Mouse (Mus musculus) small intestine, adult 2 months (tissue): Measurements from ENCODE around the gene Csmd2. TPM values are rescaled to one million over a fixed set of nuclear protein-coding genes. Genes with fewer than 3 reads are reported as not detected.

Source experiments
- H3K27ac ChIP-seq: fragments of 200-500 bp; 2 replicates; pipeline ENCODE4 v1.5.1; 2012; ENCODE audit warnings: low read depth, low read length, control low read depth, inconsistent platforms; ENCODE audit not compliant: insufficient read depth
- H3K27me3 ChIP-seq: fragments of 200-500 bp; 2 replicates; pipeline ENCODE4 v1.6.1; 2012; ENCODE audit warnings: mild to moderate bottlenecking, moderate library complexity, low read length, inconsistent platforms; ENCODE audit not compliant: control insufficient read depth, insufficient read depth
- H3K36me3 ChIP-seq: fragments of 200-500 bp; 2 replicates; pipeline ENCODE4 v1.6.1; 2012; ENCODE audit warnings: mild to moderate bottlenecking, low read length, control low read depth, inconsistent platforms; ENCODE audit not compliant: control insufficient read depth, insufficient read depth
- H3K4me1 ChIP-seq: fragments of 200-500 bp; 2 replicates; pipeline ENCODE4 v1.6.1; 2012; ENCODE audit warnings: low read length, inconsistent platforms, mixed read lengths; ENCODE audit not compliant: control insufficient read depth, insufficient read depth, insufficient read length
- H3K4me3 ChIP-seq: fragments of 200-500 bp; 2 replicates; pipeline ENCODE4 v1.5.1; 2012; ENCODE audit warnings: low read depth, mild to moderate bottlenecking, control low read depth, inconsistent platforms, low read length, moderate library complexity
- CTCF ChIP-seq: fragments of 200-500 bp; IDR thresholded peaks from 2 replicates; pipeline ENCODE4 v1.5.1; 2012; ENCODE audit warnings: low read depth, mild to moderate bottlenecking, control low read depth, inconsistent platforms, low read length, moderate library complexity, mixed read lengths; ENCODE audit not compliant: insufficient replicate concordance, insufficient read length; ENCODE audit errors: extremely low read depth
- POLR2A ChIP-seq: fragments of 200-500 bp; IDR thresholded peaks from 2 replicates; pipeline ENCODE4 v1.6.1; 2012; ENCODE audit warnings: low read depth, mild to moderate bottlenecking, control low read depth, inconsistent platforms, low read length, moderate library complexity
- WGBS: fragments of 180-500 bp; shearing (Covaris S2); methylation state at CpG from one replicate; pipeline ENCODE4 v1.1.7; 2018; 5-methylcytosine and 5-hydroxymethylcytosine counted together
- polyA plus RNA-seq: library from polyadenylated mRNA; depleted of rRNA; stranded (reverse); fragments of >200 nt; gene quantifications from 2 replicates; pipeline ENCODE4 v1.2.3, GENCODE M21; 2012

Csmd2 gene
- polyA plus RNA-seq, 1 experiment, result 0.01 TPM

DNA sequence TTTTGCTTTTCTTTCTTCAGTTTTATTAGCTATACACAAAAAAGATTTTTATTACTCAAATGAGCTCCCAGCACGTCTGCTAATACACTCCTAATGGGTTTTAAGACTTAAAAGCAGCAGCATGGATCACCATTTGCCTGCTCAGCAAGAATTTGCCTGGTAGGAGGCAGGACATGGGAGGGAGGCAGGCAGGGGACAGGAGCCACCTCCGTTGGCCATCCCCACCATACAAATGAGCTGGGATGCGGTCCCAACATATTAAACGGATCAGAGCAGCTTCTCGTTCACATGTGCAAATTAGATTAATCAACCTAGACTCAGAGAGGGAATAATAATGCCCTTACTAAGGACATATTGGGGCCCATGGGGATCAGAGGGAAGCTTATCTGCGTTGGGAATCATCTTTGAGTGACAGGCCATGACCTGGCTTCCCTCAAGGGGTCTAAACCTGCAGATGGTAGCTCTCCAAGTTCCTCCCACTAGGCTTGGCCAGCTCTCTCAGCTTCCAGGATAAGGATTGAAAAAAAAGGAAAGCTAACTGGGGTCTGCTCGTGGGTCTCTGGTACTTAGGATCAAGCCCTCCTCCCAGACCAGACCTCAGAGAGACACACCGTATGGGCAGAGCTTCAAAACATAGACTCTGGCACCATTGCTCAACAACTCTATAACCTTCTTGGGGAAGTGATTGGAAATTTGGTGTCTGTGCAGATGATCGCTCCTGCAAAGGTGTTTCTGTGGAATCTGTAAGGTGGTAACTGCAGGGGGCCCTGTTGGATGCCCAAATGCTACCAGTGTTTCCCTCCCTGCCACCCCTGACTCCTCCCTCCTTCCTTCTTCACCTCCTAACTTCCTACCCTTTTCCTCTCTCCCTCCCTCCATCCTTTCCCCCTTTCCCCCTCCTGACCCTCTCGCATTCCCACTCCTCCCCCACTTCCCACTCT is 153.8 kb downstream of the Csmd2 start:
- Histone ChIP-seq H3K4me3 (no peak overlapping the region), H3K27me3 (no peaks in the 10 kb centered on the region), H3K36me3 (no peaks in the 10 kb centered on the region), H3K4me1 (no peaks in the 10 kb centered on the region), H3K27ac (no peak overlapping the region)
- TF ChIP-seq POLR2A (no peak), CTCF (no peak)
- WGBS, result 70% methylated on average over 10 of the region's 10 CpGs

DNA sequence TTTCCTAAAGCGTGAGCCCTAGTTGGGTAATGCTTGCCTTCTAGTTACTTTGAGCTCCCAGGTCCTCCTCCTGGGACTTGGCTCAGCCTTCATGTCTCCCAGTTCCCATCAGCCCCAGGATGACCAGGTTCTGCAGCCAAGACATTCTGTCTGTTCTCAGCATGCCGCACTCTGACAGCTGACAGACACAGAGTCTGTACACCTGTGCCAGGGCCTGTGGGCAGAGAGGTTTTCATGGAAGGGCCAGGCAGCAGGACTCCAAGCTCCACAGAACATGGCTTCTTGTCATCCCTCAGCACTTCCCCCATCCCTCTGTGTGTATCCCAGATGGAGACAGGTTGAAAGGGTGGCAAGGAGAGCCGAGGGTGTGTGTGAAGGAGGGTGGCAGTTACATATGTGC is 154.6 kb downstream of the Csmd2 start:
- Histone ChIP-seq H3K27me3 (no peaks in the 10 kb centered on the region), H3K27ac (no peak overlapping the region), H3K4me1 (no peaks in the 10 kb centered on the region), H3K4me3 (no peak overlapping the region), H3K36me3 (no peaks in the 10 kb centered on the region)
- TF ChIP-seq CTCF (no peak), POLR2A (no peak)
- 72% methylated on average over 3 of the region's 3 CpGs for WGBS

DNA sequence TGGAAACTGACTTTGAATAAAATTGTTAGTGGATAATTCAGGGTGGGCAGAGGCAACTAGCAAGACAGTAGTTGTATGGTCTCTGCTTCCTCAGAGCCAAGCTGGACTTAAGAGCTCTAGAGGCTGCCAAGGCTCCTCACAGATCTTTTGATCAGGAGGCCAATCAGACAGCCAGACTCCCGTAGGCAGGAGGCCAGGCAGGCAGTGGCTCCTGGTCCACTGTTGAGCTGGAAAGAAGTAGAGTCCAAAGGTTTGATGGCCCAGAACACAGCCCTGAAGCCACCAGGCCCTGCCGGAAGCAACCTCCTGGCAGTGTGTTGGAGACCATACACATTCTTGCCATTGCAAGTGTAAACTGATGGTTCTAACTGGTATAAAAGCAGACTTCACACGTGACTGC is 155.5 kb downstream of the Csmd2 start:
- no peaks in the 10 kb centered on the region for H3K36me3 ChIP-seq
- no peak overlapping the region for H3K27ac ChIP-seq
- no peak overlapping the region for H3K4me3 ChIP-seq
- no peaks in the 10 kb centered on the region for H3K27me3 ChIP-seq
- 76% methylated on average over 3 of the region's 3 CpGs for WGBS
- TF ChIP-seq POLR2A (no peak), CTCF (no peak)
- no peaks in the 10 kb centered on the region for H3K4me1 ChIP-seq

DNA sequence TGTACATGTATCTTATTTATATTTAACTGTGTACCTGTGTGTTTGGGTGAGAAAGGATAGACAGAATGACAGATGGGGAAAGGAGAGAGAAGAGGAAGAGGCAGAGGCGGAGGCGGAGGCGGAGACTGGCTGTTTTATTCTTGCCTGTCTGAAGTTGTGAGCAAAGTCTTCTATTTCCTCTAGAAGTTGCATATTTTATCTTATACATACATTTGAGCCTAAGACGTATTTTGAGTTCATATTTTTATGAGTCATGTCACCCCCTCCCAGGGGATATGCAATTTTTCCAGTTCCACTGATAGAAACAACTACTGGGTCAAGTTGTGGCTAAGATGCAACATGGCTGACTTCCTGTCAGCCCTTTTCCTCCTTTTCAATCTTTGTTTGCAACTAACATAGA is 161.9 kb downstream of the Csmd2 start:
- H3K27me3 ChIP-seq, result no peaks in the 10 kb centered on the region
- TF ChIP-seq POLR2A (no peak), CTCF (no peak)
- no peaks in the 10 kb centered on the region for H3K4me1 ChIP-seq
- H3K4me3 ChIP-seq, result no peak overlapping the region
- no peak overlapping the region for H3K27ac ChIP-seq
- H3K36me3 ChIP-seq, result no peaks in the 10 kb centered on the region
- 88% methylated on average over 4 of the region's 4 CpGs for WGBS

DNA sequence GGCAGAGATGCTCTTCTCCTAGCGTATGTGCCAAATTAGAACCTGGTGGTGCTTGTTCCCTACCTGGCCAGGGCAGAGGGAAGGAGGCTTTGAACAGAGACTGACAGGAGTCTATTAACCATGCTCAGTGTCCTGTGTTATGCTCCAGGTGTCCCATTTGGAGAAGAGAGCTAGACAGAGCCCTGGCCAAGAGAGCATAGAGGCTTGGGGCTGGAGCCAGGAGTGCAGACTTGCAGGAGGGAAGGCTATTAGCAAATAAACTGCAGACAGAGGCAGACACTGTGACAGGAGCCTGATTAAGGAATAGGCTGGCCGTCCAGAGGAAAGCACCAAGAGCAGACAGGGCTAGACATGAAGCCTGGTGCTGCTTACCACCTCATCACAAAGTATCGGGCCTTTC is 164.4 kb downstream of the Csmd2 start:
- Histone ChIP-seq H3K36me3 (no peaks in the 10 kb centered on the region), H3K27ac (no peak overlapping the region), H3K27me3 (no peaks in the 10 kb centered on the region), H3K4me3 (no peak overlapping the region), H3K4me1 (no peaks in the 10 kb centered on the region)
- TF ChIP-seq POLR2A (no peak), CTCF (no peak)
- 62% methylated on average over 3 of the region's 3 CpGs for WGBS

DNA sequence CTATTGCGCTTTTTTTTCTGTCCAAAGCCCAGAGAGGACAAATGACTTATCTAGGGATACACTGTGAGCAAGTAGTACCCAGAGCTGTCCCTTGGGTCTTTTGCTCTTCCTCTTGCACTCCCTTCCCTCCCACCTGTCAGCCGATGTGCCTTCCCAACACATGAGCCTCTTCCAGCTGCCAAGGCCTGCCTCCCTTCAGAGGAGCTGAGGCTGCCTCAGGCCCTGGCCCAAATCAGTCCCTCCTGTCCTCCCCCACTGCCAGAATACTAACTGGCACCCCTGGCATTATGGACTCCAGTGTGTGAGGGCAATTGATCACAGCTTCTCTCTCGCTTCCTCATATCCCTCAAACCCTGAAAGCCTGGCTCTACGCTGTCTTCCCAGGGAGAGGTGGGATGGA is 165.5 kb downstream of the Csmd2 start:
- WGBS, result 90% methylated on average over 4 of the region's 4 CpGs
- Histone ChIP-seq H3K36me3 (no peaks in the 10 kb centered on the region), H3K27me3 (no peaks in the 10 kb centered on the region), H3K4me3 (no peak overlapping the region), H3K27ac (no peak overlapping the region), H3K4me1 (no peaks in the 10 kb centered on the region)
- TF ChIP-seq CTCF, result no peak
- TF ChIP-seq POLR2A, result no peak

DNA sequence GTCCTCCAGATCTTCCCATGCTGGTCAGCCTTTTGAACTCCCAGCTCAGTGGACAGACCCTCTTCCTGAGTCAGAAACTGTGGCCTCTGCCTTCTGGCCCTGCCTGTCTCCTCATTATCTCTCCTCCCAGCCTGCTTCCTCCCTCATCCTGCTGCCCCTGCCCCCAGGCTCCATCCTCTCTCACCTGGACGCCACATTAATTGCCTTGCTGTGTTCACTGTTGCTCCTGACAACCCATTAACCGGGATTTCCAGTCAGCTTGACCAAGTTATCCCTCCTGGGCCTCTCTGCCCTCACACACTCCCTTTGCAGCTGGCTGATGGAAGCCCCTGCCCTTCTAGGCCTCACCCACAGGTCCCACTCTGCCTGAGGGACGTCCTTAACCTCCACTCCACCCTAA is 167.6 kb downstream of the Csmd2 start:
- no peaks in the 10 kb centered on the region for H3K4me1 ChIP-seq

More for the DNA sequence above, 167.6 kb downstream of the Csmd2 start:
- no peak overlapping the region for H3K27ac ChIP-seq
- TF ChIP-seq CTCF (no peak), POLR2A (no peak)
- H3K27me3 ChIP-seq, result no peaks in the 10 kb centered on the region
- no peaks in the 10 kb centered on the region for H3K36me3 ChIP-seq
- WGBS, result 13% methylated on average over 3 of the region's 3 CpGs
- H3K4me3 ChIP-seq, result no peak overlapping the region
